Mouse (Mus musculus) embryonic facial prominence, embryonic 15.5 days (tissue): ENCODE measurements at regions not wholly inside any gene's neighbourhood (a gene's known extent, or its start where the extent isn't known, plus 50 kb on each side); places are given as distances from the start of the nearest gene placed in this dataset.

ENCODE experiments used
- ATAC-seq: fragments of 200-750 bp; cut with Nextera tagmentation; 2 replicates; pipeline ENCODE4 v1.8.0; 2017; ENCODE audit warnings: low read depth, moderate TSS enrichment; ENCODE audit not compliant: insufficient number of reproducible peaks, low FRiP score, low TSS enrichment
- H3K27ac ChIP-seq: fragments of 300-500 bp; sonication (generic); replicated peaks from 2 replicates; pipeline ENCODE4 v1.5.1; 2015; ENCODE audit warnings: mild to moderate bottlenecking, inconsistent platforms
- H3K27me3 ChIP-seq: fragments of 300-500 bp; sonication (generic); 2 replicates; pipeline ENCODE4 v1.6.1; 2015; ENCODE audit warnings: inconsistent platforms
- H3K36me3 ChIP-seq: fragments of 300-500 bp; sonication (generic); 2 replicates; pipeline ENCODE4 v1.6.1; 2015; ENCODE audit warnings: mild to moderate bottlenecking, inconsistent platforms
- H3K4me1 ChIP-seq: fragments of 300-500 bp; sonication (generic); 2 replicates; pipeline ENCODE4 v1.6.1; 2015; ENCODE audit warnings: inconsistent platforms
- H3K4me2 ChIP-seq: fragments of 300-500 bp; sonication (generic); replicated peaks from 2 replicates; pipeline ENCODE4 v1.6.1; 2015; ENCODE audit warnings: mild to moderate bottlenecking, inconsistent platforms
- H3K4me3 ChIP-seq: fragments of 300-500 bp; sonication (generic); replicated peaks from 2 replicates; pipeline ENCODE4 v1.5.1; 2015; ENCODE audit warnings: mild to moderate bottlenecking, inconsistent platforms
- H3K9ac ChIP-seq: fragments of 300-500 bp; sonication (generic); 2 replicates; pipeline ENCODE4 v1.6.1; 2015; ENCODE audit warnings: inconsistent platforms
- H3K9me3 ChIP-seq: fragments of 300-500 bp; sonication (generic); replicated peaks from 2 replicates; pipeline ENCODE4 v1.6.1; 2016; ENCODE audit warnings: inconsistent platforms
- WGBS: fragments of 180-500 bp; shearing (Covaris S2); methylation state at CpG from one replicate; pipeline ENCODE4 v1.1.7; 2015; 5-methylcytosine and 5-hydroxymethylcytosine counted together

DNA sequence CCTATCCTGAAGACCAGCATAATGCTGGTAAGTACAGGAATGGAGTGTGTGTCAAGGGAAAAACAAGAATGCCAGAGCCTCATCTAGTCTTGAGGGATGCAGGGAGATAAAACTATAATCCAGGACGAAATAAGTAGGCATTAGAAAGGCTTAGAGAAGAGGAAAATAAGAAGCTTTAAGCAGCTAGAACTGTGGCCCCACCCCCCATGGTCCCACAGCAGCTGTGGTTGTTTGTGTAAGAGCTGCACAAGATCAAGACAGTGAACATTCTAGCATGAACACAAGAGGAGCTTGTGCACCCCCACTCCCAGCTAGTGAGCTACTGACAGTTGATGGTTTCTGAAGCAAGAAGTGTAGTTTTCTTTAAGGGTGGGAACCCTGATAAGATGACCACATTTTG lies 315.9 kb downstream of the Tmem135 start:
- H3K9me3 ChIP-seq = no peaks in the 10 kb centered on the region
- ATAC-seq = no peak
- no peaks in the 10 kb centered on the region for H3K36me3 ChIP-seq
- WGBS = 52% methylated on average over 1 of the region's 1 CpGs
- no peaks in the 10 kb centered on the region for H3K27me3 ChIP-seq
- no peak overlapping the region for H3K9ac ChIP-seq
- H3K4me3 ChIP-seq = no peak overlapping the region
- H3K27ac ChIP-seq = no peak overlapping the region
- H3K4me2 ChIP-seq = no peak overlapping the region
- no peaks in the 10 kb centered on the region for H3K4me1 ChIP-seq

GRCm38 (mm10) chr7:89086348-89086747 lies 317.7 kb downstream of the Tmem135 start:
- Histone ChIP-seq H3K4me2 (no peak overlapping the region), H3K4me3 (no peak overlapping the region), H3K27ac (no peak overlapping the region), H3K27me3 (no peaks in the 10 kb centered on the region), H3K4me1 (no peaks in the 10 kb centered on the region), H3K9ac (no peak overlapping the region), H3K9me3 (no peaks in the 10 kb centered on the region), H3K36me3 (no peaks in the 10 kb centered on the region)
- WGBS = 82% methylated on average over 1 of the region's 1 CpGs
- ATAC-seq = no peak

DNA sequence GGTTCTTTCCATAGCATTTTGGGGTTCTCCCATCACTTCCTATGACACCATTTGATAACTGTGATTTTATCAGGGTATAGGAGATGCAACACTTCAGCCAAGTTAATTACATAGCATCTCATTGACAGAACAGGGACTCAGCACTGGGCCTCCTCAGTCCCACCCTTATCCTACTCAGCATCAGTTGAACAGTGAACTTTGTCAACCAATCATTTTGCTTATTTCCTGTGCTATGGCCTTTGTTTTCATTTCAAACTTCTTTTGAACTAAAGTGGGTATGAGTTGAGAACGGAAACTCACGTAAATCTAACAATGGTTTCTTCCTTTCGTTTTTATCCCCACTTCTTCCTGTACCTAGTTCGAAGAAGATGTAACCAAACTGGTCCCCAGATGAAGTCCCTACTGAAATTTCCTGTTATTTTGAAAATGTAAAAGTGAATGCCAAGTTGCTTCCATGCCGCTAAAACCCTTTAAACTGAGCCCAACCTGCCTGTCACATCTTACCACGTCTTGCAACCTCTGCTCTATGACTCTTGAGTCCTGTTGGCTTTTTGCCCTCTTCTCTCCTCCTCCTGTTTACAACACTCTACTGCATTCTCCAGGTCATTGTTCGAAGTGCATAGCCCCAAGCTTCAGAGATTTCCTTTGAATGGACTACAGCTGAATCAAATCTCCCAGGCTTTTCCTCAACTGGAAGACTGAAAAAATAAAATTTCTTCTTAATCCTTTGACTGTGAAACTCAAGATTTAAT lies 329.9 kb downstream of the Tmem135 start:
- no peak overlapping the region for H3K9ac ChIP-seq
- H3K36me3 ChIP-seq = no peaks in the 10 kb centered on the region
- H3K27ac ChIP-seq = no peak overlapping the region
- no peaks in the 10 kb centered on the region for H3K27me3 ChIP-seq
- H3K9me3 ChIP-seq = no peaks in the 10 kb centered on the region
- WGBS = 76% methylated on average over 7 of the region's 7 CpGs
- no peak overlapping the region for H3K4me3 ChIP-seq
- ATAC-seq = no peak
- no peak overlapping the region for H3K4me2 ChIP-seq
- no peaks in the 10 kb centered on the region for H3K4me1 ChIP-seq

DNA sequence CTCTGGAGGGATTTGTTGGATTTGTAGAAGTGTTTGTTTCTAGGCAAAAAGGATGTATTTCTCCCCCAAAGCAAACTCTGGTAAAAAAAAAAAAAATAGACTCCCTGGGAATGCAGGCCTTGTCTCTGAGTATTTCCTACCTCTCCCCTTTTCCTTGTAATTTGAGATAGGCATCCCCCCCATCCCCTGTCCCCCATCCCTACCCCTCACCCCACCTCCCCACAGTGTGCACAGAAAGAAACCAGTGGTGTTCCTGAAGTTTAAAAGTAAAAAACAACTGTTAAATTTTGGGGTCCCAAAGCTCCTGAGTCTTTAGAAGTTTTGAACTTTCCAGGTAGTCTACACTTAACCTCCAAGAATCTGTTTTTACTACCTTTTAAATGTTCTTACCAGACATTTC lies 334.0 kb downstream of the Tmem135 start:
- no peaks in the 10 kb centered on the region for H3K9me3 ChIP-seq
- H3K9ac ChIP-seq = no peak overlapping the region
- H3K4me3 ChIP-seq = no peak overlapping the region
- no peaks in the 10 kb centered on the region for H3K36me3 ChIP-seq
- H3K27me3 ChIP-seq = no peaks in the 10 kb centered on the region
- ATAC-seq = no peak
- H3K4me1 ChIP-seq = no peaks in the 10 kb centered on the region
- H3K27ac ChIP-seq = no peak overlapping the region
- H3K4me2 ChIP-seq = no peak overlapping the region

DNA sequence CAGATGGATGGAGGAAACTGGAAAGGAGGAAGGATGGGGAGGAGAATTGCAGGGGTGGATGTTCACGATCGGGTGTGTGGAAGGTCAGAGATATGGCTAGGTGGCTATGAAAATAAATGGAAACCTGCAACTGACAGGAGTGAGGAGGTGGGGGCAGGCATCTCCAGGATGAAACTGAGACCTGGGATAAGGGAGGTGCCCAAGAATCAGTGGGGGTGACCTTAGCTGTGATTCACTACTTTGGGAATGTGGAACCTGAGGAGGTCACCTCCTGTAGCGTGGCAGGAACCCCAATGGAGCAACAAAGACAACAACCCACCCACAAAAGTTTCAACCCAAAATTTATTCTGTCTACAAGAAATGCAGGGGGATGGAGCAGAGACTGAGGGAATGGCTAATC lies 339.6 kb downstream of the Tmem135 start:
- Histone ChIP-seq H3K4me3 (no peak overlapping the region), H3K9ac (no peak overlapping the region), H3K9me3 (no peaks in the 10 kb centered on the region), H3K27me3 (no peaks in the 10 kb centered on the region), H3K4me1 (no peaks in the 10 kb centered on the region), H3K4me2 (no peak overlapping the region), H3K36me3 (no peaks in the 10 kb centered on the region), H3K27ac (no peak overlapping the region)
- WGBS = 93% methylated on average over 3 of the region's 3 CpGs
- ATAC-seq = no peak

- 77% methylated on average over 10 of the region's 10 CpGs for WGBS
- no peaks in the 10 kb centered on the region for H3K36me3 ChIP-seq
- H3K4me1 ChIP-seq = no peaks in the 10 kb centered on the region
- H3K9me3 ChIP-seq = no peaks in the 10 kb centered on the region
- no peaks in the 10 kb centered on the region for H3K27me3 ChIP-seq
- no peak for ATAC-seq
- H3K4me2 ChIP-seq = no peak overlapping the region
- H3K9ac ChIP-seq = no peak overlapping the region
- no peak overlapping the region for H3K27ac ChIP-seq
- H3K4me3 ChIP-seq = no peak overlapping the region
Measured at GRCm38 (mm10) chr7:89063630-89064029, 340.4 kb downstream of the Tmem135 start.

DNA sequence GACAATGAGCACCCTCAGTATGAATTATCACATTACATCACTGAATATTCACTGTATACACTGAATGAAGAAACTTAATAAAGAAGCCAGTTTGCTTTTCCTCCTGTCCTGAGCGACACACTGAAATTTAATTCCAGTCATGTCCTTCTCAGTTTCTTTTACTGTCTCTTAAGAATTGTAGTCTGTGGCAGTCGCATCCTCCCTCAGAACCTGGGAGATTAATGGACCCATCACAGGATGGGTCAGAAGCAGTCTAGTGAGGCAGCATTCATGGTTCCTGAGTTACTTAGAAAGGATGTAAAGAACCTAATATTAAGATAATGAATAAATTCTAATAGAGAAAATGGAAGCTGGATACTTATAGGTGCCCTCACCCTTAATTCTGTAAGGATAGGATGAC lies 349.5 kb downstream of the Tmem135 start:
- Histone ChIP-seq H3K27me3 (no peaks in the 10 kb centered on the region), H3K9ac (no peak overlapping the region), H3K4me2 (no peak overlapping the region), H3K4me3 (no peak overlapping the region), H3K4me1 (no peaks in the 10 kb centered on the region), H3K36me3 (no peaks in the 10 kb centered on the region), H3K9me3 (no peaks in the 10 kb centered on the region), H3K27ac (no peak overlapping the region)
- WGBS = 84% methylated on average over 2 of the region's 2 CpGs
- no peak for ATAC-seq

DNA sequence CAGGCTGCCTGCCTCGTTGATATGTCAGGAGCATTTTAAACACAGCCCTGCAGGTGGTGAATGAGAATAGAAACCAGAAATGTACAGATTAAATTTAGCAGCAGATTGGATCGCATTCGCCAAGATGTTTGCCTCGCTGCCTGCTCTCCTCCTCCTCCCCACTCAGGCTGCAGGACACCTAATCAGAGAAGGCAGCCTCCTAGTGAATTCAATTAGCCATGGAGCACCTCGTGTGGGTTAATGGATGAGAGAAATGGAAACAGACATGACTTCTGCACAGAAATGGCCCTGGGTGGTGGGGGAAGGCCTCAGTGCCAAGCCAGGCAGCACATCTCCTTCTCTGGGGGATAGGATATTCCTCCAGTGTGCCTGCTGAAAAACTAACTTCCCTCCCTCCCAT lies 352.8 kb downstream of the Tmem135 start:
- no peak overlapping the region for H3K27ac ChIP-seq

GRCm38 (mm10) chr7:89046405-89047217 lies 357.4 kb downstream of the Tmem135 start:
- WGBS = 54% methylated on average over 3 of the region's 3 CpGs
- Histone ChIP-seq H3K4me2 (no peak overlapping the region), H3K27me3 (no peaks in the 10 kb centered on the region), H3K27ac (no peak overlapping the region), H3K36me3 (no peaks in the 10 kb centered on the region), H3K9me3 (no peaks in the 10 kb centered on the region), H3K9ac (no peak overlapping the region), H3K4me3 (no peak overlapping the region), H3K4me1 (no peaks in the 10 kb centered on the region)
- ATAC-seq = no peak

More for the DNA sequence above, 352.8 kb downstream of the Tmem135 start:
- Histone ChIP-seq H3K36me3 (no peaks in the 10 kb centered on the region), H3K4me1 (no peaks in the 10 kb centered on the region), H3K9me3 (no peaks in the 10 kb centered on the region), H3K27me3 (no peaks in the 10 kb centered on the region), H3K9ac (no peak overlapping the region), H3K4me3 (no peak overlapping the region), H3K4me2 (no peak overlapping the region)
- ATAC-seq = no peak
- WGBS = 30% methylated on average over 5 of the region's 5 CpGs

GRCm38 (mm10) chr7:89042977-89043376 lies 361.0 kb downstream of the Tmem135 start:
- 44% methylated on average over 1 of the region's 1 CpGs for WGBS
- no peak overlapping the region for H3K9ac ChIP-seq
- H3K4me3 ChIP-seq = no peak overlapping the region
- H3K9me3 ChIP-seq = no peaks in the 10 kb centered on the region
- no peaks in the 10 kb centered on the region for H3K4me1 ChIP-seq
- no peak overlapping the region for H3K27ac ChIP-seq
- no peaks in the 10 kb centered on the region for H3K27me3 ChIP-seq
- H3K36me3 ChIP-seq = no peaks in the 10 kb centered on the region
- no peak for ATAC-seq
- no peak overlapping the region for H3K4me2 ChIP-seq

DNA sequence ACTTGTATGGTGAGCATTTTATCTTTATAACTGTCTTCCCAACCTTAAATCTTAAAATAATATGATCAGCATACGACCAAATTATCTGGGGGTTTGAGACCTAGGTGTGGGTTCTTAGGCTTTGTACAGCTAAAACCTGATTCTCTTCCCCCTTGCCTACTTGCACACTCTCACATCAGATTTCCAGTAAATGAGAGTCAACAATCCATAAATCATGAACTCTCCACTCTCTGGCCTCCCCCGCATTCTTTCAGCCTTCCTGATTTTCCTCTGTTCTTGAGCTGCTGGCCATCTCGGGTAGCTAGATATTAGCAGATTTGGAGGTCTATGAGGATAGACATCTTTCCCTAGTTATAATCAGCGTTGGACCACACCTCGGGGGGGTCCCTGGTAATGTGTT lies 362.7 kb downstream of the Tmem135 start:
- H3K36me3 ChIP-seq = no peaks in the 10 kb centered on the region
- H3K27me3 ChIP-seq = no peaks in the 10 kb centered on the region
- H3K4me1 ChIP-seq = no peaks in the 10 kb centered on the region
- no peak overlapping the region for H3K4me2 ChIP-seq
- ATAC-seq = no peak
- H3K9ac ChIP-seq = no peak overlapping the region
- H3K27ac ChIP-seq = no peak overlapping the region
- WGBS = 83% methylated on average over 5 of the region's 5 CpGs
- H3K9me3 ChIP-seq = no peaks in the 10 kb centered on the region
- no peak overlapping the region for H3K4me3 ChIP-seq

DNA sequence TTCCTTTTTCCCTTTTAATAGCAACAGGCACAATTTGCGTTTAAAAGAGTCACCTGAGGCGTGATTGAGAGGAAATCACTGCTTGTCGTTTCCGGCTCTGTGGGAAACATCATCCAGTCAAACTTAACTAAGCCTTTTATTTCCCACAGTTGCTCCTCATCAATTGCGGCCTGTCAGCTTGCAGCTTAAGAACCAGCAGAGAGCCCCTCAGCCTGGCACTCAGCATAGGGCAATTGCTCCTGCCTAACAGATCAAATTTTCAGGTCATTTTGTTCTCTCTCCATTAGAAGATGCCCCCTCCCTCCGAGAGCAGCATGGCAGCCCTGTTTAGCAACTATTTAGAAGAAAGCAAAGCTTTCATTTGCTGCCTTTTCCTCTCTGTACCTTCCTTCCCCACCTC lies 363.9 kb downstream of the Tmem135 start:
- Histone ChIP-seq H3K9ac (no peak overlapping the region), H3K4me1 (no peaks in the 10 kb centered on the region), H3K27me3 (no peaks in the 10 kb centered on the region), H3K27ac (no peak overlapping the region), H3K9me3 (no peaks in the 10 kb centered on the region), H3K4me2 (no peak overlapping the region), H3K36me3 (no peaks in the 10 kb centered on the region), H3K4me3 (no peak overlapping the region)
- ATAC-seq = no peak
- WGBS = 38% methylated on average over 6 of the region's 6 CpGs
